8 mouse cellular contexts compared by ENCODE assay signal in the genomic region with DNA sequence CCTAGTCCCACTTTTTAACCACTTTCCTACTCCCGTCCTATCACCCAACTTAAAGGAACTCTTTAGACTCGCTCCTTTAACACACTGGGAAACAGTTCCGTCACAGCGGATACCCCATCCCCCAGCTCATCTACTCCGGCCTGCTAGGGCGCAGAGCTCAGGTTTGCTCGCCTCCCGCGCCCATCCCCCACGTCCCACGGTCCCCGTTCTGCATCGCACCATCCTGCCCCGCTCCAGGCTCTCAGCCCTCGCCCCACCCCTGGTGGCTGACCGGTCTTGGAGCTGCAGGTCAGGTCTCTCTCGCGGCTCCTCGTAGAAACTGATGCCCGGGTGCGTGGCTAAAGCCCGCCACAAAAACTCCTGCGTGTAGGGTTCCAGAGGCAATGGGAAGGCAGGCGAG. TPM values are rescaled to one million over a fixed set of nuclear protein-coding genes. Genes with fewer than 3 reads are reported as not detected.
DNase-seq lines count a peak whose midpoint lies in the region; ATAC-seq lines count a peak whose summit lies in the region.

No protein-coding gene starts in this region.

- peak overlapping the region; percentile 91 for H3K4me3 ChIP-seq in erythroblast, embryonic 14.5 days (replicated peaks)

- DNase-seq in cerebellum, postnatal 10 days: peak; percentile 82 to 83
- DNase-seq in cerebellum, adult 11 months: no peak
- DNase-seq in MN1 (ENCODE audit: low spot score): peak; percentile 75
- DNase-seq in left cerebral cortex, adult 8-10 months (ENCODE audit: low spot score in 2 of 2): peak; percentile 44 to 51
- peak; percentile 80 to 85 for DNase-seq in lung, postnatal 4 days
- peak; percentile 75 to 88 for DNase-seq in spleen, postnatal 4 days (ENCODE audit: low spot score in 2 of 2)

- H3K27me3 ChIP-seq in erythroblast, embryonic 14.5 days (ENCODE audit: control insufficient read depth): no peaks in the 10 kb centered on the region

- H3K4me1 ChIP-seq in erythroblast, embryonic 14.5 days (ENCODE audit: control insufficient read depth): peaks cover 40% of the 10 kb centered on the region

- ATAC-seq in hematopoietic stem cell, adult 5-6 weeks (replicated peaks in 1 of 2; ENCODE audit: insufficient read depth in 1 of 2, low FRiP score in 2 of 2, low TSS enrichment in 1 of 2, low read depth in 1 of 2, poor library complexity in 2 of 2, severe bottlenecking in 2 of 2): peak; percentile 46 to 51

- H3K36me3 ChIP-seq in erythroblast, embryonic 14.5 days (ENCODE audit: control insufficient read depth): peaks cover 33% of the 10 kb centered on the region

- H3K9me3 ChIP-seq in erythroblast, embryonic 14.5 days (ENCODE audit: control insufficient read depth, low read length): no peaks in the 10 kb centered on the region

RNA-seq across cellular contexts. Expression of a gene that starts 0.4 kb away (rescaled TPM):
- 2.8 and 2.9 TPM in 2 replicates for polyA plus RNA-seq in erythroblast, embryonic 14.5 days (2012)
- 32.2 and 48.7 TPM in 2 replicates for total RNA-seq in hematopoietic stem cell, adult 5-6 weeks (2017)
- total RNA-seq in left cerebral cortex, adult 8-10 months (2022): 100 to 1,000 TPM in 3 of 4 experiments, 10 to 100 TPM in 1; 94.0 to 105 (median 102) TPM

RNA-seq across cellular contexts. Expression of a gene that starts 0.5 kb away (rescaled TPM):
- polyA plus RNA-seq in erythroblast, embryonic 14.5 days (2012): 0.21 and 0.30 TPM in 2 replicates
- total RNA-seq in hematopoietic stem cell, adult 5-6 weeks (2017): 9.9 and 15.8 TPM in 2 replicates
- total RNA-seq in left cerebral cortex, adult 8-10 months (2022): 10 to 100 TPM; 26.8 to 30.5 (median 28.4) TPM
